Mouse (Mus musculus): ENCODE results near the gene Cox10.

Cox10 gene

GRCm38 (mm10) chr11:63991958-63992357, 87.3 kb downstream of the Cox10 start:
- DNase-seq, result no peak

GRCm38 (mm10) chr11:63990759-63991158, 88.5 kb downstream of the Cox10 start:
- DNase-seq, result no peak

GRCm38 (mm10) chr11:63990311-63990710, 89.0 kb downstream of the Cox10 start:
- DNase-seq, result no peak

- DNase-seq, result no peak
Measured at GRCm38 (mm10) chr11:63988991-63989860, 90.0 kb downstream of the Cox10 start.

- DNase-seq, result no peak
Measured at GRCm38 (mm10) chr11:63988031-63988665, 91.1 kb downstream of the Cox10 start.

GRCm38 (mm10) chr11:63986710-63987109, 92.6 kb downstream of the Cox10 start:
- DNase-seq, result no peak

- no peak for DNase-seq
Measured at GRCm38 (mm10) chr11:63985481-63985880, 93.8 kb downstream of the Cox10 start.

GRCm38 (mm10) chr11:63984622-63985168, 94.6 kb downstream of the Cox10 start:
- no peak for DNase-seq

- no peak for DNase-seq
Measured at GRCm38 (mm10) chr11:63977741-63978140, 101.5 kb downstream of the Cox10 start.

- no peak for DNase-seq
Measured at GRCm38 (mm10) chr11:63976775-63977174, 102.5 kb downstream of the Cox10 start.

GRCm38 (mm10) chr11:63975260-63975899, 103.9 kb downstream of the Cox10 start:
- DNase-seq, result no peak

GRCm38 (mm10) chr11:63973973-63974372, 105.3 kb downstream of the Cox10 start:
- DNase-seq, result no peak

- no peak for DNase-seq
Measured at GRCm38 (mm10) chr11:63971462-63971861, 107.8 kb downstream of the Cox10 start.

- DNase-seq, result no peak
Measured at GRCm38 (mm10) chr11:63970818-63971217, 108.5 kb downstream of the Cox10 start.

- peak; percentile 42 for DNase-seq
Measured at GRCm38 (mm10) chr11:63969205-63969910, 109.9 kb downstream of the Cox10 start.

- DNase-seq, result peak; percentile 35
Measured at GRCm38 (mm10) chr11:63968388-63969035, 110.8 kb downstream of the Cox10 start.

GRCm38 (mm10) chr11:63967641-63968387, 111.5 kb downstream of the Cox10 start:
- DNase-seq, result no peak

GRCm38 (mm10) chr11:63965437-63965836, 113.8 kb downstream of the Cox10 start:
- DNase-seq, result no peak

- peak; percentile 45 for DNase-seq
Measured at GRCm38 (mm10) chr11:63957207-63957606, 122.1 kb downstream of the Cox10 start.

- DNase-seq, result no peak
Measured at GRCm38 (mm10) chr11:63956748-63957147, 122.5 kb downstream of the Cox10 start.

- no peak for DNase-seq
Measured at GRCm38 (mm10) chr11:63953887-63954286, 125.4 kb downstream of the Cox10 start.

Data from liver (tissue).